8 mouse cellular contexts compared by ENCODE assay signal in the genomic region with DNA sequence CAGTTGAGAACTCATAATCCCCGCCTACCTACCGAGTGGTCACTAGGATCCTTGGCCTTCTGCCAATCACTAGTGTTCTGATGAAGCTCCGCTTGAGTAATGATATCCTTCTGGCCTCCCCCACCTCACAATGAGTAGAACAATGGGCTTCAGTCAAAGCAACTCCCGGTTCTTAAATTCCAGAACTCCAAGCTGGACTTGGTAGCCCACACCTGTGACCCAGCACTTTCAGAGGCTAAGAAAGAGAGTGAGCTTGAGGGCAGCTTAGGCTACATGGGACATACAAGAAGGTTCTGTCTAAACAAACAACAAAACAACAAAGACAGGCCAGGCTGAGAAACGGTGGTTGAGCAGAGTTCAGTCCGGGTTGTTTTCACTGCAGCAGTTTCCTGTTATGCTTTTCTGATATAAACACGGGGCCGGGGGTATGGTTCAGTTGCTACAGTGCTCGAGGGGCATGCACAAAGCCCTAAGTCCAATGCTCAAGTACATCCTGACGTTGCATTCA. TPM values are rescaled to one million over a fixed set of nuclear protein-coding genes. Genes with fewer than 3 reads are reported as not detected.
A peak's percentile ranks its signal among the peaks of the same experiment; 100 is the strongest.
DNase-seq lines count a peak whose midpoint lies in the region; ATAC-seq and TF ChIP-seq lines count a peak whose summit lies in the region.

No protein-coding gene starts in this region.

- 46% methylated on average over 10 of the region's 10 CpGs for WGBS in macrophage (ENCODE audit: missing documents)
- WGBS in thymus, adult 2 months = 67% methylated on average over 10 of the region's 10 CpGs

- peak; percentile 34 to 70 for DNase-seq in adrenal gland, adult (ENCODE audit: inconsistent age in 2 of 2, low spot score in 1 of 2)
- no peak for DNase-seq in adrenal gland, postnatal 4 days (ENCODE audit: low spot score in 2 of 2)
- peak; percentile 93 for DNase-seq in heart, adult 11 months
- peak; percentile 32 to 54 for DNase-seq in kidney, adult 8-10 months
- DNase-seq in urinary bladder, adult 18-20 months (ENCODE audit: low spot score in 2 of 2) = no peak
- DNase-seq in thymus, adult 2 months = no peak

- H3K36me3 ChIP-seq in macrophage (ENCODE audit: inconsistent target) = no peaks in the 10 kb centered on the region
- H3K36me3 ChIP-seq in thymus, adult 2 months (ENCODE audit: control insufficient read depth, insufficient read depth, low read length) = no peaks in the 10 kb centered on the region

- H3K79me2 ChIP-seq in macrophage (ENCODE audit: inconsistent target) = no peaks in the 10 kb centered on the region

- no peak for TF ChIP-seq CTCF in thymus, adult 2 months (IDR thresholded peaks at IDR 0.05; ENCODE audit: borderline replicate concordance, control insufficient read depth, extremely low read depth, insufficient read depth, low read length, poor library complexity)

- no peak for TF ChIP-seq POLR2A in thymus, adult 2 months (IDR thresholded peaks at IDR 0.05; ENCODE audit: control insufficient read depth, extremely low read depth, insufficient read depth, low read length, poor library complexity)

- no peak for ATAC-seq in inflammation-experienced regulatory T-cells, adult 6 months

- peak overlapping the region; percentile 60 for H3K27ac ChIP-seq in macrophage
- H3K27ac ChIP-seq in thymus, adult 2 months (ENCODE audit: control insufficient read depth, insufficient read depth, low read length) = no peak overlapping the region

- peaks cover 6% of the 10 kb centered on the region for H3K4me1 ChIP-seq in thymus, adult 2 months (replicated peaks; ENCODE audit: control insufficient read depth, insufficient read depth, low read length)

- no peaks in the 10 kb centered on the region for H3K27me3 ChIP-seq in thymus, adult 2 months (ENCODE audit: control insufficient read depth, insufficient read depth, low read length)

- H3K4me3 ChIP-seq in macrophage (ENCODE audit: inconsistent target) = no peak overlapping the region
- H3K4me3 ChIP-seq in thymus, adult 2 months (ENCODE audit: control insufficient read depth, insufficient read depth, low read length) = no peak overlapping the region

RNA-seq across cellular contexts. Expression of a gene that starts 7.4 kb away (rescaled TPM):
- 100 to 1,000 TPM; 150 to 168 TPM for total RNA-seq in adrenal gland, postnatal 4 days (2021)
- total RNA-seq in macrophage (2018; cell fraction: chromatin; rRNA removed) = 100 to 1,000 TPM in 17 of 26 experiments, 10 to 100 TPM in 9; 60.0 to 163 (median 111) TPM
- total RNA-seq in macrophage (2018; cell fraction: cytosol; rRNA removed) = 100 to 1,000 TPM; 108 to 172 (median 132) TPM
- 100 to 1,000 TPM in 19 of 26 experiments, 10 to 100 TPM in 7; 66.8 to 268 (median 124) TPM for total RNA-seq in macrophage (2018; cell fraction: nucleus; rRNA removed)
- 93.1 to 460 TPM (median 147 TPM) in 3 replicates for polyA plus RNA-seq in macrophage (2018)
- 10 to 100 TPM; 30.1 to 36.3 (median 35.3) TPM for polyA plus RNA-seq in inflammation-experienced regulatory T-cells, adult 6 months (2017; shearing (Covaris generic))
- 29.3 and 41.9 TPM in 2 replicates for polyA plus RNA-seq in thymus, adult 2 months (2012; rRNA removed)

RNA-seq across cellular contexts. Expression of a gene that starts 16.9 kb away (rescaled TPM):
- total RNA-seq in adrenal gland, postnatal 4 days (2021) = 10 to 100 TPM; 12.5 to 16.4 TPM
- total RNA-seq in macrophage (2018; cell fraction: chromatin; rRNA removed) = 10 to 100 TPM in 2 of 26 experiments, 1 to 10 TPM in 22, under 1 TPM in 2; 0.75 to 11.4 (median 4.7) TPM
- 10 to 100 TPM in 17 of 26 experiments, 1 to 10 TPM in 9; 4.6 to 18.8 (median 11.2) TPM for total RNA-seq in macrophage (2018; cell fraction: cytosol; rRNA removed)
- total RNA-seq in macrophage (2018; cell fraction: nucleus; rRNA removed) = 10 to 100 TPM in 8 of 26 experiments, 1 to 10 TPM in 18; 1.3 to 19.1 (median 6.0) TPM
- polyA plus RNA-seq in macrophage (2018) = 9.7 to 15.8 TPM (median 10.5 TPM) in 3 replicates
- polyA plus RNA-seq in inflammation-experienced regulatory T-cells, adult 6 months (2017; shearing (Covaris generic)) = 10 to 100 TPM; 29.3 to 29.9 (median 29.4) TPM
- 8.4 and 8.7 TPM in 2 replicates for polyA plus RNA-seq in thymus, adult 2 months (2012; rRNA removed)

RNA-seq across cellular contexts. Expression of a gene that starts 43.0 kb away (rescaled TPM):
- total RNA-seq in adrenal gland, postnatal 4 days (2021) = 100 to 1,000 TPM; 163 to 187 TPM
- total RNA-seq in macrophage (2018; cell fraction: chromatin; rRNA removed) = 100 to 1,000 TPM; 158 to 384 (median 232) TPM
- 10 to 100 TPM; 23.6 to 98.7 (median 54.9) TPM for total RNA-seq in macrophage (2018; cell fraction: cytosol; rRNA removed)
- 100 to 1,000 TPM in 16 of 26 experiments, 10 to 100 TPM in 10; 60.0 to 236 (median 129) TPM for total RNA-seq in macrophage (2018; cell fraction: nucleus; rRNA removed)
- 21.9 to 44.8 TPM (median 33.0 TPM) in 3 replicates for polyA plus RNA-seq in macrophage (2018)
- 10 to 100 TPM; 11.3 to 18.2 (median 14.1) TPM for polyA plus RNA-seq in inflammation-experienced regulatory T-cells, adult 6 months (2017; shearing (Covaris generic))
- 16.4 and 18.9 TPM in 2 replicates for polyA plus RNA-seq in thymus, adult 2 months (2012; rRNA removed)

Comparison
In these comparisons a context has a peak if more than half of its experiments do, and no peak if none do; other contexts are left out.
1. DNase-seq: peak in adrenal gland, adult (2 of 2), heart, adult 11 months (single experiment) and kidney, adult 8-10 months (2 of 2); none in adrenal gland, postnatal 4 days (0 of 2), urinary bladder, adult 18-20 months (0 of 2) and thymus, adult 2 months (single experiment).